Mouse (Mus musculus) hindbrain, embryonic 10.5 days (tissue): ENCODE measurements around the gene Olfr204. TPM values are rescaled to one million over a fixed set of nuclear protein-coding genes. Genes with fewer than 3 reads are reported as not detected.

ENCODE experiments used
- polyA plus RNA-seq: library from polyadenylated mRNA; unstranded; fragments of >200 nt; fragmentation: Nextera tagmentation; extraction: Ambion mirVana; gene quantifications from 2 replicates; pipeline ENCODE4 v1.2.1, GENCODE M21; 2016

Gene Olfr204
- polyA plus RNA-seq, 1 experiment from 2014 or later, result not detected

Other genes with a start within 250 kb of the Olfr204 start
- not detected in 2 replicates for gene Olfr190, start 240.2 kb downstream of the Olfr204 start, polyA plus RNA-seq
- gene Olfr191, start 228.4 kb downstream of the Olfr204 start, polyA plus RNA-seq, result not detected in 2 replicates
- gene Olfr193, start 206.4 kb downstream of the Olfr204 start, polyA plus RNA-seq, result not detected in 2 replicates
- not detected in 2 replicates for gene Olfr194, start 197.2 kb downstream of the Olfr204 start, polyA plus RNA-seq
- not detected in 2 replicates for gene Olfr195, start 171.2 kb downstream of the Olfr204 start, polyA plus RNA-seq
- gene Olfr196, start 147.8 kb downstream of the Olfr204 start, polyA plus RNA-seq, result not detected in 2 replicates
- gene Olfr198, start 114.7 kb downstream of the Olfr204 start, polyA plus RNA-seq, result not detected in 2 replicates
- gene Olfr199, start 98.5 kb downstream of the Olfr204 start, polyA plus RNA-seq, result not detected in 2 replicates
- not detected in 2 replicates for gene Olfr201, start 45.6 kb downstream of the Olfr204 start, polyA plus RNA-seq
- gene Olfr202, start 31.5 kb downstream of the Olfr204 start, polyA plus RNA-seq, result not detected in 2 replicates
- gene Olfr203, start 19.4 kb downstream of the Olfr204 start, polyA plus RNA-seq, result not detected in 2 replicates
- not detected in 2 replicates for gene Olfr205, start 12.9 kb upstream of the Olfr204 start, polyA plus RNA-seq
- gene Olfr206, start 31.0 kb upstream of the Olfr204 start, polyA plus RNA-seq, result not detected in 2 replicates
- not detected in 2 replicates for gene Olfr209, start 45.7 kb upstream of the Olfr204 start, polyA plus RNA-seq
- gene Gabrr3, start 89.1 kb upstream of the Olfr204 start, polyA plus RNA-seq, result 0.05 and 0.10 TPM in 2 replicates
- 24.9 and 33.9 TPM in 2 replicates for gene Riox2, start 153.5 kb upstream of the Olfr204 start, polyA plus RNA-seq